Mouse (Mus musculus) megakaryocyte, embryonic 14.5 days (primary cell): ENCODE results near the gene Gnaz.

Source experiments
- FLI1 ChIP-seq: IDR thresholded peaks from 2 replicates; pipeline ENCODE4 v1.6.1; 2012; ENCODE audit warnings: low read length, inconsistent platforms, mixed read lengths
- GATA1 ChIP-seq: IDR thresholded peaks from 3 replicates; pipeline ENCODE4 v1.6.1; 2012; ENCODE audit warnings: mixed read lengths, low read length, inconsistent platforms, borderline replicate concordance

- TF ChIP-seq GATA1 (no peak), FLI1 (no peak)
Observed at GRCm38 (mm10) chr10:75061341-75062188, 94.6 kb downstream of the Gnaz start.
